In the genomic region with DNA sequence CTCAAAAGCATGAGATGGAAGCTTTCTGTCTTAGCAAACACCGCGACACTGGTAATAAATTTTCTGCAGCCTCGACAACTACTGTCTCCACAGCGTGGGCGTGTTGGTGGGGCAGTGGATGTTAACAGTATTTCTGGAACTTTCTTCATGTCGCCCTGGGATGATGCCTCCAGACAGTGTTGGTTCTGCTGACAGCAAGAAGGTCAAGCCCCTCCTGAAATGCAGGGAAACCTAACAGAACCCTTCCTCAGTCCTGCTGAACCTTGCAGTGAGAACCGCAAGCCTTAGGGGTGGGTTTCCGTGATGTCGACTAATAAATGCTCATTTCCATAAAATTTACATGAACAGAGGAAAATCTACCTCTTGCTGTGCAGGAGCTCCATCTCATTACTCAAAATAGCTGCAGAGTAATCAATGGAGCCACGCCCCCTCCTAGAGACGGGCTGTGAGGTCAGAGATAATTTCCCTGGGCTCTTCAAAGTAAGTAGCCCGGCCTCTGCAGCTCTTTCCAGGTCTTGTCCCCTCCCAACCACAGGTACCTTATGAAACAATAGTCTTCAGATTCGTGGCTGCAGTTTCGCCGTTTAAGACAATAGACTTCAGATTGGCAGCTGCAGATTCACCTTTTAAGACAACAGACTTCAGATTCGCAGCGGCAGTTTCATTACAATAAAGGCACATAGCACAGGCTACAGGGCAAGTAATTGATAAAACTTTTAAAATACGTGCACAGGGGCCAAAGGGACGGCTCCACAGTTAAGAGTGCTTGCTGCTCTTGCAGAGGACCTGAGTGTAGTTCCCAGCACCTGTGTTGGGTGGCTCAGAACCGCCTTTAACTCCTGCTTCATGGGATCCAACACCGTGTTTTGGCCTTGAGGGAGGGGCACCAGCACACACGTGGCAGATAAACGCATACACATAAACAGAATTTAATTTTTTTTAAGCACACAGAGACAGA, we compare ENCODE assay signal across 8 mouse cellular contexts.
A peak's percentile ranks its signal among the peaks of the same experiment; 100 is the strongest.
DNase-seq lines count a peak whose midpoint lies in the region; ATAC-seq and TF ChIP-seq lines count a peak whose summit lies in the region.

No protein-coding gene starts in this region.

- peaks cover 20% of the 10 kb centered on the region for H3K4me1 ChIP-seq in liver, adult 2 months (ENCODE audit: control insufficient read depth, insufficient read depth, low read length)

- TF ChIP-seq CTCF in liver, adult 2 months (IDR thresholded peaks at IDR 0.05; ENCODE audit: low read depth, low read length): no peak

- H3K4me3 ChIP-seq in liver, adult 2 months (ENCODE audit: insufficient read depth, low read depth, low read length): 0 out of 2 replicates have a peak overlapping the region, but pooled peaks have one; percentile 1

- WGBS in liver, adult 2 months: 52% methylated on average over 23 of the region's 23 CpGs

- intact Hi-C loops in heart, postnatal 25 days (cut with DNase I): no loop called here

- ATAC-seq in granulocyte monocyte progenitor cell, adult 5-6 weeks (replicated peaks; ENCODE audit: poor library complexity, severe bottlenecking): peak; percentile 45; the same call in 1 of the 2 replicates

- no peak overlapping the region for H3K27ac ChIP-seq in liver, adult 2 months (replicated peaks; ENCODE audit: insufficient read depth, low read depth, low read length)

- H3K79me2 ChIP-seq in liver, adult 2 months (ENCODE audit: control insufficient read depth, insufficient read depth, low read length): no peaks in the 10 kb centered on the region

- no peak overlapping the region for H3K9ac ChIP-seq in liver, adult 2 months (ENCODE audit: low read depth, low read length)

- DNase-seq in heart, adult 18-20 months: peak; percentile 18 to 44
- DNase-seq in heart, postnatal 25 days (ENCODE audit: low spot score): no peak
- peak; percentile 55 to 63 for DNase-seq in cerebellum, postnatal 10 days
- peak; percentile 66 for DNase-seq in kidney, adult 18-20 months
- DNase-seq in liver, adult 2 months (ENCODE audit: extremely low read depth, low read depth, low spot score): peak; percentile 86
- peak; percentile 54 for DNase-seq in naive thymus-derived CD4-positive, alpha-beta T cell, adult 2 months (ENCODE audit: low read depth)
- peak; percentile 40 for DNase-seq in thymus, postnatal 14 days

- no peaks in the 10 kb centered on the region for H3K36me3 ChIP-seq in liver, adult 2 months (ENCODE audit: control insufficient read depth, insufficient read depth, low read length)

- H3K27me3 ChIP-seq in liver, adult 2 months (ENCODE audit: control insufficient read depth, insufficient read depth, low read length): no peaks in the 10 kb centered on the region

- no peak for TF ChIP-seq POLR2A in liver, adult 2 months (IDR thresholded peaks at IDR 0.05; ENCODE audit: extremely low read depth, insufficient read depth, low read length)
